Mouse (Mus musculus): ENCODE measurements around the gene Kin. TPM values are rescaled to one million over a fixed set of nuclear protein-coding genes. Genes with fewer than 3 reads are reported as not detected.
A peak's percentile ranks its signal among the peaks of the same experiment; 100 is the strongest.

The Kin gene
- total RNA-seq, 2 experiments from 2014 or later = 11.1 to 11.9 TPM

DNA sequence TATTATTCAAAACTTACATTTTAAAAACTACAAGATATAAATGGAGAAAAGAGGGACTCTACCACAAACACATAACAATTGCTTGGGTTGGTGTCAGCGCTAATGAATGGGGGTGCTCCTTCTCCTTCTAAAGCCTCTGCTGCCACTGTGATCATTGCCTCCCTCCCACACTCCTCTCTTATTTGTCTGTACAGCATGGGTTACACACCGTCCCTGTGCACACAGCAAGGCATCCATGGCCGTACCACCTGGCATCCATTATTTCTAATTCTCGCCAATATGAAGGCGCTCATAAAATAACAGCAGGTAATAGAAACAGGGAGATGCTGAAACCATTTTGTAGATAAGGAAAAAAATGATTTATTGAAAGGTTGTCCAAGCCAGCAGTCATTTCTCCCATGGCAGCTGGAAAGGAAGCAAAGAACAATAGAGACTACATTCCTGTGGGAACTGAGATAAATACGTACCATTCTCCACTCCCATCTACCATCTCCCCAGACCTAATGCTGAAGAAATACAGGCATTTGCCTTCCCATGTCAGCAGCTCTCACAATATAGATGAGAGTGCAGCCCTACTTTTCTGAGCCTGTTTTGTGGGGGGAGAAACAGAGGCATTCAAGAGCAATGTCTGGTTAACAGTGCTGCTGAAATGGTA, 28.3 kb downstream of the Kin start:
- DNase-seq (ENCODE audit: low spot score in 2 of 2) = no peak

DNA sequence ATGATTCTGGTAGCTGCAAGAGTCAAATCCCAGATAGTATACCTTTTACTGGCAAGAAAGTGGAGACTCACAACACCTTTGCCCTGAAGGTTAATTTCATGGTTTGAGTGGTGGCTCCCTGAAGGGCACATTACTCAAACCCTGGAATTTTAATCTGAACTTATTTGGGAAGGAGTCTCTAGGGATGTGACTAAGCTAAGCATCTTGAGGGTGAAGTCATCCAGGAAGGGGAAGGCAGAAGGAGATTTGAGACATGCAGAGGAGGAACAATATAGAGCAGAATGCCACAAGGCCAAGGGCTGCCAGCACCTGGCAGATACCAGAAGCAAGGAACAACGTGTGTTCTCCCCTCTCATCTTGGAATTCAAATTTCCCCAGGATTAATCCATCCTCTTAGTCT, 38.4 kb downstream of the Kin start:
- no peak for DNase-seq (ENCODE audit: low spot score in 2 of 2)

DNA sequence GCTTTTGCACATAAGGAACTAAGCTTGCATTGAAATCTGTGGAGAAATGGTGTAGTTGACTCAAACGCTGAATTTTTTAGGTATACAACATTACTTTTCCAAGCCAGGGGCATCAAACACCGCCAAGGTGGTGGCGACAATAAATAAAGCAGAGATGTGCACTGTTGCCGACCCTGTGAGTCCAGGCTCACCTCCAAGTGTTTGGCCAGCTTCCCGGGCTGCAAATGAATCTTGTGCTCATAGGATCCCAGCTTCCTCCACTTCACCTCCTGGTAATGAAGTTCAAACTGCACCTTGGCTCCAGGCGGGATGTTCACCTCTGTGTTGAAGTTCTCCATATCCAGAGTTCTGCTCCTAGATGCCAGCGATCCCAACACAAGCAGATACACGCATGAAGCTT, 38.9 kb downstream of the Kin start:
- DNase-seq (ENCODE audit: low spot score in 2 of 2) = no peak

DNA sequence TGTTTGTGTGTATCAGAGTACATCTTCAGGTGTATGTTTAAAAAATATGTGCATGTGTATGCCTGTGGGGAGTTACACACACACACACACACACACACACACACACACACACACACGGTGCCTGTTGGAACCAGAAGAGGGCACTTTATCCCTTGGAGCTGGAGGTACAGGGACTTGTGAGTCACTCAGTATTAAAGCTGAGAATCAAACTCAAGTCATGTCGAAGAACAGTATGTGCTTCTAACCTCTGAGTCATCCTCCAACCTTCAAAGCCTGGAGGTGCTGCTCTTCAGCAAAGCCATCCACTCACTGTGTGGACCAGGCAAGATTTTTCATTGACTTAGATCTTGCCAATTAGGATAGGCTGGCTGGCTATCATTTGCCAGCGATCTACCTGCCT, 41.4 kb downstream of the Kin start:
- DNase-seq (ENCODE audit: low spot score in 2 of 2) = no peak

DNA sequence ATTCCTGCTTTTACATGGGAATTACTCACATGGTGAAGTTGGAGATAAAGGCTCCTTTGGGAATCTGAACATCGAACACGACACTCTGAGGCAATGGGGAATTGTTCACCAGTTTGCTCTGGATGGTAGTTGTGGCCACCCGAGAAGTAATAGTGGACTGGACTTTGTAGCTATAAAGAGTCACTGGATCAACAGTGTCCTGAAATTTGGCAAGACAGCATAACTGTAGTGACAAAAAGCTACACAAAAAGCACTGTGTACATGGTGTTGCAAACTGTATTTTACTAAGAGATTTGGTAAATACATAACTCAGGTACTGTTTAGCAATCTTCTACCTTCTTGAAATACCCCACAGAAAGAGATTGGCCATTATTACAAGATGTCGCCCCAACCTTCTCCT, 45.7 kb downstream of the Kin start:
- DNase-seq (ENCODE audit: low spot score in 2 of 2) = no peak

DNA sequence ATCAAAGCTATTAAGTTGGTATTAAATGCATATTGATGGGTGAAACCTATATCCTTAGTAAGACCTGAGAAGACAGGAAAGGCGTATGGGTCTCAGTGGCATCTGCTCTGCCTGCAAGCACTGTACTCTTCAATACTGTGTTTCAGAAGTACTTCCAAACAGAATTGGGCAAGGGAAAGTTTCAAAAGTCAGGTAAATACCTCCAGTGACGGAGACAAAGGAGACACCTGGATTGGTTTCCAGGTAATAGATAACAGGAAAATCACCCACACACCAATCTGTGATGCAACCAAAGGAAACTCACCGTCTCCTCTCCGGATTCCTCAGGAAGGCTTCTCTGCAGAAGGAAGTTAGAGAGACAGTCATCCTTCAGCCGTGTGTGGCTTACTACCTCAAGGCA, 47.1 kb downstream of the Kin start:
- no peak for DNase-seq (ENCODE audit: low spot score in 2 of 2)

DNA sequence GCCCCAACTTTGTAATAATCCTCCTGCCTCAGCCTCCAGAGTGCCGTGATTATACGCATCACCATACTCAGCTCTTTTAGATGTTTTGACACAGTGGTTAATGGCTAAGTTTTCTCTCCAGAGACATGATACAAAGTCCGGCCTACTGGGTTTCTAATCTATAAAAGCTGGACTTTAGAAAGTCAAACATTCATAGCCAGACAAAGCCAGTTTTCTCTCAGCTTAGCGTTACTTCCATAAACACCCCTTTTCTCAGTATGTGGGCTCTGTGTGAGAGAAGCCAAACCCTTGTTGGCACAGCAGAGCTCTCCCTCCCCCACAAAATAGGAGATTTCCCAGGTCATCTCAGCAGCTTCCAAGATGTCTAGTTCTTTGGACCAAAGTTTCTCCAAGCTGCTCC, 48.2 kb downstream of the Kin start:
- DNase-seq (ENCODE audit: low spot score in 2 of 2) = no peak

DNA sequence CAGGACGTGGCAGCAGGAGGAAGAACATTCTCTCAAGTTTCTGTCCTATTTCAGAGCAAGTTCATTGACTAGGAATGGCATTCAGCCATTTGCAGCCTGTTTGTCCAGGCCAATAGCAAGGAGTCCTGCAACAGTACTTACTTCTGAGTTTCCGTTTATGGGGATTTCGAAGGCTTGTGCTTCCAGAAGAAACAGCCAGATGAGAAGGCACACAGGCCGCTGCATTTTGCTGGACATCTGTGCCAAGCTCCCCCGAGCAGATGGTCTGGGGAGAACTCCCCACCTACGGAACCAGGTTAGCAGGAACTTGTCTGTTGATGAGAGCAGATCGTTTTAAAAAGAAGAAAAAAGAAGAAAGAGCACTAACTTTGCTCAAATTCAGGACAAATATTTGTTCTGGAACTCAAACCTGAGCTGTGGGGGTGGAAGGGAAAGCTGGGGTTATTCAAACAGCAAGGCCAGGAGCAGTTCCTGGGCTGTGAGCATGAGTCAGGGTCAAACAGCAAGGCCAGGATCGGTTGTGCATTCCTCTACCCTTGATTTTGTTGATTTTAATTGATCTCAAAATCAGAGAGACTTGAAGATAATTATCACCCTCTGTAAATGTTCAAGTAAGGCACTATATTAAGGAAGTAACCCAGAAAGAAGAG, 50.1 kb downstream of the Kin start:
- peak; percentile 26 to 57 for DNase-seq (ENCODE audit: low spot score in 2 of 2)

DNA sequence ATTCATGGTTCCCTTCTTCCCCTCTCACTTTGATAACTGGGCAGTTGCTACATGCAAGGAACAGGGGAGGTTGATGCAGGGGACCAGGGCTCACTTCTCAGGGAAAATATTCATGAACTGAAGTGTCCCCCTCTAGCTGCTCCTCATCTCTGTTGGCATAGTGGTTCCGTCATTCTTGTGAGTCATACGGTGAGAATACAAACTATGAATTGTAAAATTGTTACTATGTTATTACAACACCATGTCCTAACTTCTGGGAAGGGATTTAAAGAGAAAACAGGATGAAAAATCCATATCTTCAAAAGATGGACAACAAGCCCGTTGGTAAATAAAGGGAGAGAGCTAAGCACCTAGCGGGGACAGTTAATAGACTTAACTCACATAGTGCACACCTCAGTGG, 50.9 kb downstream of the Kin start, which contains the start of gene Itih2:
TSS of gene Itih2 (minus strand) at position 101 of the 400 bp plus-strand sequence.
- no peak for DNase-seq (ENCODE audit: low spot score in 2 of 2)

DNA sequence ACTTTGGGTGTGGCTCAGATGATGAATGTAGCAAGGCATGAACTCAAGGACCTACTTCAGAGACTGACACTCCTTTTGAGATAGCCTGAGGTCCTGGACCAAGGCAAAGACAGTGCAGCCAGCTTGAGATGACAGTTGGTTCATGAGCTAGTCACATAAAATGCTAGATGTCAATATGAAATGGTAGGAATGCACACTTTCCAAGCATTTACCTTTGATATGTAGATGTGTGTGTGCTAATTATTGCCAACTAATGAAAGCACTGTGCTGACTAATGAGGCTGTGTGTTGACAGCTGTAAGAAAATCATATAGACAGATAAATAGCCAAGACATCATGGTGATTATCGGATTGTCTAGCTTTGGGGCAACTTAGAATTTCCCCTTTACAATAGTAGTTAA, 51.7 kb downstream of the Kin start:
- no peak for DNase-seq (ENCODE audit: low spot score in 2 of 2)

DNA sequence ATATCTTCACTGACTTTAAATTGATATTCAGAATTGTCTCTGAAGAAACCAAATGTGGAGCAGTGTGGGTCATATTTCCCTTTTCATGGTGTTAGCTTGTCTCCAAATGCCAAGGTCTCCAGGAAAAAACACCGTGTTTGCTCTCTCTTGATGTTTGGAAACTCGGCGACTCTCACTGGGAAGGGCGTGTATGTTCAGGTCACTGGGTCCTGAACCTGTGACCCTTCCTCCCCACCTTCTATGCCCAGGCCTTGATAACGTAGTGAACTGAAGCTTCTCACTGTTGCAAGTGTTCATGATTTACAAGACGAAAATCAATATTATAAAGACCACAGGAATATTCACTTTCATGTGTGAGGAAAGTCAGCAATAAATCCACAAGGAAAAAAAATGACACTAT, 53.5 kb downstream of the Kin start:
- no peak for DNase-seq (ENCODE audit: low spot score in 2 of 2)

DNA sequence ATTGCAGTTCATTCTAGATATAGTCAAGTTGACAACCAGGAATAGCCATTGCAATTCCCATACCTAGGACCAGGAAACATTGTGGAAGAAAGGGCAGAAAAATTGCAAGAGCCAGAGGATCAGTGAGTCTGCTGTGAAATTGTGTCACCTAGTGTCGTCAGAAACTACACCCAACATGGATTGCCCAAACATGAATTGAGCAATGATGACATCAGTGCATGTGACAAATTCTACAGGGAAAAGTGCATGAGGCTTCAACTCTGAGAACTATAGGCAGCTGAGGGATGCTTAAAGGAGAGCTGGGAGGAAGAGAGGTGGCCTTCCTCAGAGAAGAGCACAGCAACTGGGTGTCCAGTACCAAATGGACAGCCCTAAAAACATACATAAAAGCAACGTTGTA, 56.9 kb downstream of the Kin start:
- DNase-seq (ENCODE audit: low spot score in 2 of 2) = no peak

DNA sequence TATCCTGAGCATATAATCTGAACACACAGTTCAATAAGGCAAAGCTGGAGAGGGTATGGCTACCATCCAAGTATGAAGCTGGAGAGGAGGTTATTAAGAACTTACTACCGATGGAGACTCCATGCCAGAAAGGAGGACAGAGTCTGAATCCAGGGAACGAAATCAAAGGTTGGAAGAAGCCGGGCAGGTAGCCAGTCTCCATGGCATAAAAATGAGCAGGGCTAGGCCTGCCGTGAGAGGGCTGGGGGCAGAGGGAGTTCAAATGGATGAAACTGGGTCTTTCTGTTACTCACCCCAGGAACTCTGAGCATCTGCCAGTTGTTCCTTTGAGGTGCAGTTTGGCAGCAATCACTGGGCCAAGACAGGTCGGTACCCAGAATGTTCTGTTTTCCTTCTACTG, 60.1 kb downstream of the Kin start:
- no peak for DNase-seq (ENCODE audit: low spot score in 2 of 2)

Other genes with a start within 250 kb of the Kin start
- not detected for gene 4930412O13Rik, start 199.3 kb upstream of the Kin start, total RNA-seq (2021)
- gene 9230102O04Rik, start 191.1 kb upstream of the Kin start, total RNA-seq (2021) = not detected
- gene Gata3, start 190.6 kb upstream of the Kin start, total RNA-seq (2021) = not detected
- 10 to 100 TPM; 14.3 to 17.1 TPM for gene Taf3, start 32.0 kb upstream of the Kin start, total RNA-seq (2021)
- gene Atp5c1, start 83 bp upstream of the Kin start, total RNA-seq (2021) = 100 to 1,000 TPM; 251 to 268 TPM
- 1 to 10 TPM; 1.2 to 2.7 TPM for gene Itih2, start 50.8 kb downstream of the Kin start, total RNA-seq (2021)
- gene Itih5, start 73.0 kb downstream of the Kin start, total RNA-seq (2021) = 10 to 100 TPM; 10.8 to 12.8 TPM